ENCODE assay signal across 25 mouse cellular contexts in genomic region chr2:90472701-90473100, GRCm38 (mm10).
"Had no signal": no experiment of that assay in that cellular context is flagged by ENCODE, and none has a peak within 500 bp of the region (broad histone marks: within the 10 kb centered on the region; RNA-seq: fewer than 3 reads in every experiment).

No protein-coding gene starts in this region.

- H3K27ac ChIP-seq: heart, adult 2 months; heart, embryonic 13.5 days; heart, embryonic 15.5 days; hindbrain, embryonic 14.5 days; intestine, embryonic 15.5 days; limb, embryonic 10.5 days; limb, embryonic 12.5 days; liver, embryonic 13.5 days; liver, embryonic 15.5 days had no signal

- ATAC-seq: hindbrain, embryonic 16.5 days; inflammation-experienced regulatory T-cells, adult 6 months; intestine, embryonic 15.5 days; intestine, postnatal 0 days; liver, postnatal 0 days had no signal

- DNase-seq: gastrocnemius, postnatal 14 days; gastrocnemius, postnatal 36 days; heart, adult 11 months; heart, adult 2 months; heart, postnatal 14 days; heart, postnatal 36 days; kidney, adult 18-20 months; kidney, adult 8-10 months; kidney, postnatal 10 days; kidney, postnatal 25 days; kidney, postnatal 4 days; layer of hippocampus, adult 9-11 months; liver; liver, embryonic 13.5 days; liver, postnatal 0 days had no signal

- H3K4me3 ChIP-seq: heart, adult 2 months; heart, embryonic 13.5 days; heart, embryonic 15.5 days; intestine, embryonic 15.5 days; limb, embryonic 10.5 days; limb, embryonic 12.5 days; liver, embryonic 13.5 days; liver, embryonic 15.5 days had no signal
